Mouse (Mus musculus): Measurements from ENCODE around the gene Snupn.

- TF ChIP-seq GATA1 (IDR thresholded peaks at IDR 0.05; ENCODE audit: borderline replicate concordance, low read length) (no peak), FLI1 (IDR thresholded peaks at IDR 0.05; ENCODE audit: low read length) (no peak)
These were observed 24.7 kb upstream of the Snupn start for GRCm38 (mm10) chr9:56926025-56926360.

All from megakaryocyte, embryonic 14.5 days (primary cell).